Mouse (Mus musculus): ENCODE results near the gene Scaf4.
A peak's percentile ranks its signal among the peaks of the same experiment; 100 is the strongest.

Scaf4 gene

GRCm38 (mm10) chr16:90283905-90284891 is at the start of gene Scaf4:
Gene Scaf4, minus strand, starts transcription at chr16:90284503.
- peak; percentile 96 for DNase-seq

GRCm38 (mm10) chr16:90332553-90332952 is 48.2 kb upstream of the Scaf4 start:
- no peak for DNase-seq

GRCm38 (mm10) chr16:90330979-90331378 is 46.7 kb upstream of the Scaf4 start:
- no peak for DNase-seq

GRCm38 (mm10) chr16:90329511-90329910 is 45.2 kb upstream of the Scaf4 start:
- DNase-seq, result no peak

- peak; percentile 90 for DNase-seq
Measured at GRCm38 (mm10) chr16:90322850-90323528, 38.7 kb upstream of the Scaf4 start.

- DNase-seq, result no peak
Measured at GRCm38 (mm10) chr16:90319321-90319720, 35.0 kb upstream of the Scaf4 start.

- no peak for DNase-seq
Measured at GRCm38 (mm10) chr16:90318372-90318926, 34.1 kb upstream of the Scaf4 start.

- no peak for DNase-seq
Measured at GRCm38 (mm10) chr16:90317777-90318176, 33.5 kb upstream of the Scaf4 start.

- DNase-seq, result no peak
Measured at GRCm38 (mm10) chr16:90315881-90316280, 31.6 kb upstream of the Scaf4 start.

GRCm38 (mm10) chr16:90312449-90313082 is 28.3 kb upstream of the Scaf4 start:
- peak; percentile 44 for DNase-seq

- DNase-seq, result no peak
Measured at GRCm38 (mm10) chr16:90310488-90311135, 26.3 kb upstream of the Scaf4 start.

GRCm38 (mm10) chr16:90309784-90310183 is 25.5 kb upstream of the Scaf4 start:
- no peak for DNase-seq

- no peak for DNase-seq
Measured at GRCm38 (mm10) chr16:90303988-90304299, 19.6 kb upstream of the Scaf4 start.

GRCm38 (mm10) chr16:90303286-90303987 is 19.1 kb upstream of the Scaf4 start:
- DNase-seq, result no peak

- DNase-seq, result no peak
Measured at GRCm38 (mm10) chr16:90301706-90302105, 17.4 kb upstream of the Scaf4 start.

GRCm38 (mm10) chr16:90300896-90301295 is 16.6 kb upstream of the Scaf4 start:
- peak; percentile 52 for DNase-seq

- DNase-seq, result no peak
Measured at GRCm38 (mm10) chr16:90299591-90299990, 15.3 kb upstream of the Scaf4 start.

- DNase-seq, result no peak
Measured at GRCm38 (mm10) chr16:90298426-90299300, 14.4 kb upstream of the Scaf4 start.

- DNase-seq, result no peak
Measured at GRCm38 (mm10) chr16:90297479-90298425, 13.4 kb upstream of the Scaf4 start.

GRCm38 (mm10) chr16:90291675-90292074 is 7.4 kb upstream of the Scaf4 start:
- DNase-seq, result no peak

Data from lung, postnatal 36 days (tissue).